Mouse (Mus musculus): ENCODE measurements around the gene Atcay.
"Not testable (repeated sequence)": the region's sequence is repeated elsewhere in the genome, so short reads cannot be mapped to it uniquely, and the experiment has no call there.

The Atcay gene

DNA sequence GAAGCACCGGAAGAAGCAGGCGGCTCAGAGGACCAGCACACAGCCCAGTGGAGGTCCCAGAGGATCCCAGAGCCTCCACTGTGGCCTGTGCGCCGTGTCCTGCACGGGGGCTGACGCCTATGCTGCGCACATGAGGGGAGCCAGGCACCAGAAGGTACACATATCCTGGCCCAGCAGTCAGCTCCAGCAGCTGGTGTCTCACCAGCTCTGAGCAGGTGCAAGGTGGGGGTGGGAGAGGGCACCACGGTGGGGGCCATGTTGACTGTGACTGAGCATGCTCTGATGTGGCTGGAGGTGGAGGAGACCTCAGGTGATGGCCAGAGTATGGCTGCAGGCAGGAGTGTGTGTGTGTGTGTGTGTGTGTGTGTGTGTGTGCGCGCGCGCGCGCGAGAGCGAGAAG lies 11.4 kb upstream of the Atcay start:
- DNase-seq (ENCODE audit: low spot score): no peak

DNA sequence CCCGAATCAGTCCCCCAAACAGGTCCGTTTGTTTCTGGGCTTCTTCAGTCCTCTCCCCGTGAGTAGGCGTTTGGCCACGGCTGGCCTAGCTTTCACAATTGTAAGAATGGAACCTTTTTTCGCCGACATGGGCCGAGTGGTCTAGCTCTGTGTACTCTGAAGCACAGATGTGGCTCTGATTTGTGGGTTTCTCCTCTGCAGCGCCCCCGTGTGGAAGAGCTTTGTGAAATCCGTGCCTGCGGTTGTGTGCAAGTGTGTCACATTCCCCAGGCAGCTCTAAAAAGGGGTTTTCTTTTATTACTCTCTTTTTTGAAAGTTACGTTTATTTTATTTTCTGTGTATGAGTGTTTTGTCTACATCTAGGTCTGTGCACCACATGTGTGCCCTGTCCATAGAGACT lies 10.2 kb upstream of the Atcay start:
- DNase-seq (ENCODE audit: low spot score): peak; percentile 57

DNA sequence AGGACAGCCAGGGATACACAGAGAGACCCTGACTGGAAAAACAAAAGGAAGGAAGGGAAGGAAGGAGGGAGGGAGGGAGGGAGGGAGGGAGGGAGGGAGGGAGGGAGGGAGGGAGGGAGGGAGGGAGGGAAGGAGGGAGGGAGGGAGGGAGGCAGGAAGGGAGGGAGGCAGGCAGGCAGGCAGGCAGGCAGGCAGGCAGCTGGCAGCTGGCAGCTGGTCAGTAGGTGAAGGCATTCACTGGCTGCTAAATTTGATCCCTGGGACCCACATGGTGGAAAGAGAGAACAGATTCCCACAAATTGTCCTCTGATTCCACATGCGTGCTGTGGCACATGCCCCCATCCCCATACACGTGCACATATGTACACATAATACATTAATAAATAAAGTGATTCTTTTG lies 8.0 kb upstream of the Atcay start:
- no peak for DNase-seq (ENCODE audit: low spot score)

DNA sequence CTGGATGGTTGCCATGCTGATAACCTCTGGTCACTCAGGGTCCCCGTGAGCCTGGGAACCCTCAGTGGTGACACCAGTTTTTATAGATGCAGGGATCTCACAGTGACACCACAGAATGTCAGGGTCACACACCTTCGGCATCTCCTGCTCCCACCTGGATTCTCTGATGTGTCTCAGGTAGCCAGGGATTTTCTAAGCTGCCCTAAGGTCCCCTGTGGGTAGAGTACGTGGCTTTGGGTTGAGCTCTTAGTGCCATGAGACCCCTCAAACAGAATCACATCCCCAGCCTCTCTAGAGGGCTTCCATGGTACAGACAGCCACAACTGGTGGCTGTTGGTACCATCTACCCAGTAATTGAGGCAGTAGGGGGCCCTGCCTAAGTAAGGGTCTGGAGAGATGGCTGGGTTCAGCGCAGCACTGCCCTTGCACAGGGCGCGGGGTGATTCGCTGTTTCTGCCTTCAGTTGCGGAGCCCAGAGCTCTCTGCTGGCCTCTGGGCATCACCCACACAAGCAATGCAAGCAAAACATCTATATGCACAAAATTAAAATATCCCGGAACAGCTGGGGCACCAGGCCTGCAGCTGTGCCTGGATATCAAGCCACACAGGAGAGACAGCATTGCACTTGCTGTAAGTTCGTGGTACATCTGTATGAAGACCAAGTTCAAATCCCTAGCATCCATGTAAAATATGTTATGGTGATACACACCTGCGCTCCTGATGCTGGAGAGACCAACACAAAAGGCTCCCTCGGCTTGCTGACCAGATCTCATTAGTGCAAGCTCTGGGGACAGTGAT lies 6.0 kb upstream of the Atcay start:
- no peak for DNase-seq (ENCODE audit: low spot score)

DNA sequence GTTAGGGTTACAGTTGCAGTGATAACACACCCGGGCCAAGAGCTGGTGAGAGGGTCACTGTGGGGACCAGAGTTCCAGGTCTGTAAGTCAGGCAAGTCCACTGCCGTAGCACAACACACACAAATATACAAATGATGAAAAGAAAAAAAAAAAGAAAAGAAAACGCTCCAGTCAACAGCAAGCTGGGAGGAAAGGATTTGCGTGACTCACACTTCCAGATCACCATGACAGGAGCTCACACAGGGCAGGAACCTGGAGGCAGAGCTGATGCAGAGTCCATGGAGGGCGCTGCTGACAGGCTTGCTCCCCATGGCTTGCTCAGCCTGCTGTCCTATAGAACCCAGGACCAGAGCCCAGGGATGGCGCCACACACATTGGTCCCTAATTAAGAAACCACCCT lies 3.6 kb upstream of the Atcay start:
- no peak for DNase-seq (ENCODE audit: low spot score)

DNA sequence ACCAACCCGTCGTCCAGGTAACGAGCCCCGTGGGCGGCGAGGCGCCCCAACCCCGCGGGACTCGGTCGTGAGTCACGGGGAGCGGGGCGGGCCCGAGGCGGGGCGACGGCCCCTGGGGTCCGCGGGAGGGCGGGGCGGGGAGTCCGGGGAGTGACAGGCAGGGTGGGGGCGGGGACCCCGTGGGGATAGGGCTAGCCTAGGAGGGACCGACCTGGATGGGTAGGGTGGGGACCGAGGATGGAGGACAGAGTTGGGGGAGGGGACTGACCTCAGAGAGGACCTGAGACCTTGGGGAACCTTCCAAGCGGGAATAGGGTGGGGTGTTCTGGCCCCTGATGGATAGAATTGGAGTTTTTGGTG lies 2.6 kb upstream of the Atcay start:
- no peak for DNase-seq (ENCODE audit: low spot score)

DNA sequence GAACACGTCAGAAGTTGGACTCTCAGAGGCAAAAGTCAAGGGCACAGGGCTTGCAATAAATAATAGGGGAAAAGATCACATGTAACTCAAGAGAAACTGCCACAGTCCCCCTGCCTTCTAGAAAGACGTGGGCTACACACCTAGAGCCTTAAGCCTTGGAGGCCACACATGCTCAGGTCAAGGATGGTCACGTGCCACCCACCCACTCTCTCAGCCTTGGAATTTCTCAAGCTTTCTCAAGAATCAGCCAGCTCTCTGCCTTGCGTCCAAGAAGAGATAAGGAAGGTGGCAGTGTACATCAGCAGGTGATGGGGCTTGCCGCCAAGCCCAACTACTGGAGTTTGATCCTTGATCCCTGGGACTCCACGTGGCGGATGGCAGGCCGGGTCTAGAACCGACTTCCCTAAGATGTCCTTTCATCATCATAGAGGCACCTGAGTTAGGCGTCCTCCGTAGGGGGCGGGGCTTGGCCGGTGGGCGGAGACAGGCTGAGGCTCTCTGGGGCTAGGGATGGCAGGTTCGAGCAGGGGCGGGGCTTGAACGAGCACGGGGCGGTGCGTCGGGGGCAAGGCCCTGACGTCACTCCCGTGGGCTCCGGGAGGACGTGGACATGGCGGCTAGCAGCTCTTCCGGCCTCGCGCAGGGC lies 2.1 kb upstream of the Atcay start, which contains the start of gene Zfr2:
Gene Zfr2 (plus strand): TSS at position 576 of the 646 bp plus-strand sequence.
- DNase-seq (ENCODE audit: low spot score): peak; percentile 91

DNA sequence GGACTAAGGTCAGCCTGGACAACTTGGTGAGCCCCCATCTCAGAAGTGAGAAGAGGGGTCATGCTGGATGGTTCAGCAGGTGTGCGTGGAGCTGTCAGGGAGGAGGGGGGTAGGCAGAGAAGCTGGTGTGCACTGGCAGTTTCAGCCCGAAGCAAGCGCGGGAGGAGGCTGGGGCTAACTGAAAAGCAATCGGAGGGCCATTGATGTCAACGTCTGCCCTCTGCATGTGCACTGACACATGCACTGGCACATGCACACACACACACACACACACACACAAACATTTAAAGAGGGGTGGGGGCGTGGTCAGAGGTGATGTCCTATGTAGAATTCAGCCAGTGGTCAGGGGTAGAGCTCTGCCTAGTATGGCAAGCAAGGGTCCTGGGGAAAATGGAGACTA lies 803 bp upstream of the Atcay start:
- DNase-seq (ENCODE audit: low spot score): no peak

DNA sequence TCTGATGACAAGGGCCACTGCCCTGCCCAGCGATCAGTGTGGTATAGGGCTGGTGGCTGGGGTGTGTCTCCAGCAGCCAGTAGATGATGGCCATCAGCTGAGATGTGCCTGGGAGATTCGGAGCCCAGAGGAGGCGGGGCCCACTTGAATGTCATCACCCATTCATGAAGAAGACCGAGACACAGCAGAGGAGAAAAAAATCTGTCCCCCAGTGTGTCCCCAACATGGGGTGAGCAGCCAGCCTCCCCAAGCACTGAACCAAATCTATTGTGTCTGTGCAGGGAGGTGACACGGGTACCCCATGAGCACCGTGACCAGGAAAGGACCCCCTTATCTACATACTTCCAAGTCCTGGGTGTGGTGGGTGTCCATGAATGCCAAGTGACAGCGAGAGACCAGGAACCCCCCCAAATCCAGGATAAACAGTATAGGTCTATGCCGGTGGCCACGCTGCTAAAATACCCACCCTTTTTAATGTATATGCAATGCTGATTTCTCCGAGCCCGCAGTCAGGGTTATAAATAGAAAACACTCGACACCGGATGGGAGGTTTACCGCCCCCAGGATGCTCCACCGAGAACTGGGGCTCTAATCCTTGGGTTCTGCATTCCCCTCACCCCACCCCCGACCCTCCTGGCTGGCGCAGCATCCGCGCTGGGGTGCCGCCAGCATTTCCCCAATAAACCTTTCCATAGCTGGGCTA lies 747 bp downstream of the Atcay start:
- no peak for DNase-seq (ENCODE audit: low spot score)

DNA sequence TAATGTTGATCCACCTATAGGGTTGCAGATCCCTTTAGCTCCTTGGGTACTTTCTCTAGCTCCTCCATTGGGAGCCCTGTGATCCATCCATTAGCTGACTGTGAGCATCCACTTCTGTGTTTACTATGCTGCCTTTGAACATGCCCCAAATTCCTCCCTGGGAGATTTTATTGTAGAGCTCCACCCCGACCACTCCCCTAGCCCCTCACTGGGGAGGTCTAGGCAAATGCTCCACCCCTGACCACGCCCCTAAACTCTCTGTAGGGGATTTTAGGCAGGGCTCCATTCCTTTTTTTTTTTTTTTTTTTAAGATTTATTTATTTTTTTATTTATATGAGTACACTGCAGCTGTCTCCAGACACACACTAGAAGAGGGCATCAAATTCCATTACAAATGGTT lies 6.9 kb downstream of the Atcay start:
- DNase-seq (ENCODE audit: low spot score): not testable (repeated sequence)

DNA sequence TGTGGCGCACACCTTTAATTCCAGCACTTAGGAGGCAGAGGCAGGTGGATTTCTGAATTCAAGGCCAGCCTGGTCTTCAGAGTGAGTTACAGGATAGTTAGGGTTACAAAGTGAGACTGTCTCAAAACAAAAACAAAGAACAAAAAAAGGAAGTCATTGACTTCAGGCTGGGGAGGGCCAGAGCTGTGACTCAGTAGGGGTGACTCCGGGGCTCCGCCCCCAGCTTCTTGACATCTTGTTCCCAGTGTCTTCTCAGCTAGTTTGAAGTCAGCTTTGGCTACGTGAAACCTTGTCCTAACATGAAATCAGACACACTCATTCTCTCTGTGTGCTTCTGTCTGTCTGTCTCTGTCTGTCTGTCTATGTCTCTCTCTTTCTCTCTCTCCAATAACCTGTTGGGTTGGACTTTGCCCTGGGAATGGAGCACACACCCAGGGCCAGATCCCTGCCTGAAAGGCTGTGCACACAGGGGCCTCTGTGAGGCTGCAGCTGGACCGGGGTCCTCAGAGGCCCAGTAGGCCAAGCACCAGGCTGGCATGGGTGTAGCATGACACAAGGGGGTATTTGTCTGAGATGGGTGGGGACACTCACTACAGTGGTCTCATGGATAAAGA lies 9.1 kb downstream of the Atcay start:
- DNase-seq (ENCODE audit: low spot score): no peak

DNA sequence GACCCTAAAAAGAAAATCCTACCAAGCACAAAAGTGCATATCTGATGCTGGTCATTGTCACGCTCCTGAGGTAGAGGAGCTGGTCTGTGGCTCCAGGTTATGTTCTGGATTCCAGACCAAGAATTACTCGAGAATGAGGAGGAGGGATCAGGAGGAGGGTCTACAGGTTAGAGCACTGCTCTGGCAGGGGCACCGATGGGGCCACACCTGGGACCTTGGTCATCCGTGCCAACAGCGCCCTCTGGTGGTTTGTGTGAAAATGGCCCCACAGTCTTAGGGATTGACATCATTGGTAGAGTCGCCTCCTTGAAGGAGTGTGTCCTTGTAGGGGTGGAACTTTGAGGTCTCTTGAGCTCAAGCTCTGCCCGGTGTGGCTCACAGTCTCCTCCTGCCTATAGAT lies 12.7 kb downstream of the Atcay start:
- peak; percentile 58 for DNase-seq (ENCODE audit: low spot score)

DNA sequence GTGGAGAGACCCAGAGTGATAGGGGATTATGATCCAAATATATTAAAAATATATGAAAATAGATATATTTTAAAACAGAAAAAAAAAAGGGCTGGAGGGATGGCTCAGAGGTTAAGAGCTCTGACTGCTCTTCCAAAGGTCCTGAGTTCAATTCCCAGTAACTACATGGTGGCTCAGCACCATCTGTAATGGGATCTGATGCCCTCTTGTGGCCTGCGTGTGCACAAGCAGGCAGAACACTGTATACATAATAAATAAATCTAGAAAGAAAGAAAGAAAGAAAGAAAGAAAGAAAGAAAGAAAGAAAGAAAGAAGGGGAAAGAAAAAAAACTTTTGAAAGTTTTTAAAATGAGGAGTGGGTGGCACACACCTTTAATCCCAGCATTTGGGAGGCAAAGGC lies 13.4 kb downstream of the Atcay start:
- not testable (repeated sequence) for DNase-seq (ENCODE audit: low spot score)

DNA sequence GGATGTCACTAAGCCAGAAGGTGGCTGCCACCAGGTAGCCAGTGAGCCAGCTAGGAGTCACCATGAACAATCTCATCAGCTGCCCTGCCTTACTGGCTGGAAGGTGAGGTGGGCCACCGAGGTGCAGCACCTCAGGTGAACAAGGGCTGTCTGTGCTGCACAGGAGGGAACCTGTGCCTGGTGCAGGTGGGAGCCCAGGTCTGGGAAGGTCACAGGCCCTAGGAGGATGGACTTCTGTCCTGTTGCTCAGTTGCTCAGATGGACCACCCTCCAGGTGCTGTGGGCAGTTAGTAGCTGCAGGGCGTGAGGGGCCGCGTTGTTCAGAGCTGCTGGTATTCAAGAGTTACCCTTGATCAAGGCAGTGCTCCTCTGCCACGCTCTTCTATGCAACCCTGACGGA lies 13.8 kb downstream of the Atcay start:
- no peak for DNase-seq (ENCODE audit: low spot score)

DNA sequence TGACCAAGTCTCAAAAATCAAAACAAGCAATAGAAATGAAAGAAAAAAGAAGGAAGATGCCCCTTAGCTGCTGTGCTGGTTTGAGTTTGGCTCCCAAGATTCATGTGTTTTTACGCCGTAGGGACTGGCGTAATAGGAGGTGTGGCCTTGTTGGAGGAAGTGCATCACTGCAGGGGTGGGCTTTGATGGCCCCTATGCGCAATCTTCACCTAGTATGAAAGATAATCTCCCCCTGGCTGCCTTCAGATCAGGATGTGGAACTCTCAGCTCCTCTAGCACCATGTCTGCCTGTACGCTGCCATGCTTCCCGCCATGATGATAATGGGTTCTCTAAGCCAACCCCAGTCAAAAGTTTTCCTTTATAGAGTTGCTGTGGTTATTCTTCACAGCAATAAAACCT lies 14.4 kb downstream of the Atcay start:
- DNase-seq (ENCODE audit: low spot score): no peak

DNA sequence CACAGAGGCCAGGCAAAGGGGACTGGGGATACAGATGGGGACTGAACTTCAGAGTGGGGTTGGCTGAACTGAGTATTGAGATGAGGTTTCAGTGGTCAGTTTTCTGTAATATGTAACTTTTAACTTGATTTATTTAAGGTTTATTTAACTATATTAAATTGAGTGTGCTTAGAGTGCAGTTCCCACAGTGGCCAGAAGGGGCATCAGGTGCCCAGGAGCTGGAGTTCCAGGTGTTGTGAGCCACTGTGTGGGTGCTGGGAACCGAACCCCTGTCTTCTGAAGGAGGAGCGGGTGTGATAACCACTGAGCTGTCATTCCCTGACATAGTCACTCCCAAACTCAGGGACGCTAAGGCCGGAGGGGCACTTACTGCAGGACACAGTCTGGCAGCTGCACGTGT lies 20.5 kb downstream of the Atcay start:
- DNase-seq (ENCODE audit: low spot score): no peak

DNA sequence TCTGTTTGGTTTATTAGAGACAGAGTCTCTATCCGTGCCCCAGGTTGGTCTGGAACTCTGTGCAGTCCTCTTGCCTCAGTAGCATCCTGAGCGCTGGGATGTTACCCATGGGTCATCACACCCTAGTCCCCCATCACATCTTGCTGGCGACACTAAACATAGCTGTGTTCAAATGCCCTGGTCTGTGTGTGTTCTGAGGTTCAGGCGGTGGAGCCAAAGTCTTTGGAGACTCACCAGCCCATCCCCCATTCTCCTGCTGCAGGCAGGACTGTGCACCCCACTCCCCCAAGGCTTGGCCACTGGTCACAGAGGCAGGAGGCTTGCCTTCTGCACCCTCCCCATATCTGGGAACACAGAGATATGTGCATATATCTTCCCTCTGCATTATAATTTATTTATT lies 26.5 kb downstream of the Atcay start:
- DNase-seq (ENCODE audit: low spot score): no peak

DNA sequence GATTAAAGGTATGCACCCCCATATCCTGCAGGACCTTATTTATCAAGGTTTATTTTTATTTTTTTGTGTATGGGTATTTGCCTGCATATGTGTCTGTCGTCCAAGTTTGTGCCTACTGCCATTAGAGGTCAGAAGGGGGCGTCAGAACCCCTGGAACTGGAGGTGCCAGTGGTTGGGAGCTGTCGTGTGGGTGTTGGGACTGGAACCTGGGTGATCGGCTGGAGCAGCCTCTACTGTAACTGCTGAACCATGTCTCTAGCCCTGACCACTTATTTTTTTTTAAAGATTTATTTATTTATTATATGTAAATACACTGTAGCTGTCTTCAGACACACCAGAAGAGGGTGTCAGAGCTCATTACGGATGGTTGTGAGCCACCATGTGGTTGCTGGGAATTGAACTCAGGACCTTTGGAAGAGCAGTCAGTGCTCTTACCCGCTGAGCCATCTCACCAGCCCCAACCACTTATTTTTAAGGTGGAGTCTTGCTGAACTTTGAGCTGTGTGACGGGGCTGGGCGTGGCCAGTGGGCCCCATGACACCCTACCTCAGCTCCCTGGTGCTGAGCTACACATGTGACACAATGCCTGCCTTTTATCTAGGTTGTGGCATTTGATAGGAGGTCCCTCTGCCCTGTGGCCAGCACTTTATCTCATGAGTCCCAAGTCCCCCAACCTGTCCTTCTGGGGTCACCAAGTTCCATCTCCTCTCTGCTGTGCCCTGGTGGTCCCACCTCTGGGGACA lies 27.5 kb downstream of the Atcay start:
- no peak for DNase-seq (ENCODE audit: low spot score)

DNA sequence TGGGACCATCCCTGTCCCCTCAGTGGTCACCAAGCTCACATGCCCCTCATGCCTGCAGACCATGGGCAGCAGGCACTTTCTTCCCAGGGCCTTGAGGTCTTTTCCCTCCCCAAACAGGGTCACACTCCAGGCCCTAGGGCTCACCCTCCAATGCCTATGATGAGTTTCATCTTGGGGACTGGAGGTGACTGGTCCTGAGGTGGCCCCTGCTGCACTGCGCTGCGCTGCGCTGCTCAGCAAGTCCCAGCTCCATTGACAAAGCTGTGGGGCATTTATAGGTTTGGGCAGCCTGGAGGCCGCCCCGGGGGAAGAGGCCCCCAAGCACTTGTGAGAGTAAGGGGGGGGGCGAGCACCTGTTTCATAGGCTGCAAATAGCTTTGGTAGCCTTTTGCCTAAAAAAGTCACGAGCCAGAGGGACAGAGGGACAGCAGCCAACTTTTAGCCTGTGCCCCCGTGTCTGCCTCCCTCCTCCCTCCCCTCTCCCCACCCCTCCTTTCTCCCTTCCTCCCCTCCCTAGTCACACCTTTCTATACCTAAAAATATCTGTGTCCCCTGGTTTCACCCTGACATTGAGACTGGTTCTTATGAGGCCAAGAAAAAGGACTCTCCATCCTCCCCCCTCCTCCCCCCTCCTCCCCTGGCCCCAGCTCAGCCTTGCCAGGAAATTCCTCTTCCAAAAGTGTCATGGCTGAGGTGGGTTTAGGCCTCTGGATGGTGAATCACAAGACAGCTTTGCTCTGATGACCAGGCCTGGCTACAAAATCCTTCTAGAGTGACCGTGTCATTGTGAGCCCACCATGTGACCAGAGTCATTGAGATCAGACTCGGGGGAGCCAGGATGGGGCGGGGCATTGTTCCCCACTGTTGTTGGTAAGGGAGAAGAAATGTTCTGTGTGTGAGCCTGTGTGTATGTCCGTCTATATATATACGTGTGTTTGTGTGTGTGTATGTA lies 28.6 kb downstream of the Atcay start, which contains the start of gene Nmrk2:
Gene Nmrk2 (minus strand): TSS at position 245 of the 952 bp plus-strand sequence.
- no peak for DNase-seq (ENCODE audit: low spot score)

DNA sequence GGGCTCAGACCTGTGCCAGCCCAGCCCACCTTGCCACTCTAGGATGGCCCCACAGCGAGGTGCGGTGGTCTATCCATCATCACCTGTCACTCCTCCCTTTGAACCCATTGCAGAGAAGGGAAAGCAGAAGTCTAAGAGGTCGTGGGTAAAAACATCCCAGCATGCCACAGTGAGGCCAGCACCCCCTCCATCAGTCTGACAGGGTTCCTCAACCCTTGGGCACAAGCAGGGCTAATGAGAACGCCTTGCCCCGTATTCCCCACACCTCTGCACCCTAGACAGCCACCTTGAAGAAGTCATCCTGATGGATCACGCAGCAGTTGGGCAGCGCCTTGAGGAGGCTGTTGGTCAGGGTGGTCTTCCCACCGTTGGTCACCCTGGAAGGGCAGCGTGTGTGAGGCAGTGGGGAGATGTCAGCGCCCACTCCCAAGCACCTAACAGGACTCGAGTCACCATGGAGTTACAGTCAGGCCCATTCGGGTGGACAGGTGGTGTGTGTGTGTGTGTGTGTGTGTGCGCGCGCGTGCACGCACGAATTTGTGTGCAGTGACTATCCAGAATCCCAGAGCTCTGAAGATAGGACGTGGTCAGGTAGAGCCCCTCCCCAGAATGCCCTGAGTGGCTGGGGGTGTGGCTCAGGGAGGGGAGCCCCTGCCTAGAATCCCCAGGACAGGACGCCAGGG lies 29.9 kb downstream of the Atcay start:
- DNase-seq (ENCODE audit: low spot score): no peak
